Mouse (Mus musculus) lung, adult 18-20 months (tissue): ENCODE data around the gene Gm11562.
"Not testable (repeated sequence)": the region's sequence is repeated elsewhere in the genome, so short reads cannot be mapped to it uniquely, and the experiment has no call there.

Experiments
- DNase-seq, 2 experiments: peaks; one replicate each; pipeline ENCODE4 v3.0.0; 2022; ENCODE audit warnings: mixed read lengths in 2 of 2

The Gm11562 gene

DNA sequence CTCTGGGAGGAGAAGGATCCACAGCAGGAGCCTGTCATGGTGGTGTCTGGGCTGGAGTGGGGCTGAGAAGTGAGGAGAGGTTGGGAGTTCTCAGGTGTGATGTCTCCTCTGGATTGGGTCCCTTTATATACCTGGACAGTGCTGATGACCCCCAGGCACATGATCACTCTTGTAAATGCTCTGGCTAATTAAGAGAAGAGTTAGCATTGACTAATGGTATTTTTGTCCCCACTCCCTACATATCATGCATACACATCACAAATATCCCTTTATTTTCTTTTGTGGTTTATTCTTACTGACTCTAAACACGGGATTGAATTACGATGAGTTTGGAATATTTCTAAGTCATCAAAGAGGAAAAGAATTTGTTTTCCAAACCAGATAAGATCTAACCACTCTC lies at the start of gene Gm11562:
Gene Gm11562, minus strand, starts transcription at position 101 of the 400 bp plus-strand sequence.
- DNase-seq, result no peak

DNA sequence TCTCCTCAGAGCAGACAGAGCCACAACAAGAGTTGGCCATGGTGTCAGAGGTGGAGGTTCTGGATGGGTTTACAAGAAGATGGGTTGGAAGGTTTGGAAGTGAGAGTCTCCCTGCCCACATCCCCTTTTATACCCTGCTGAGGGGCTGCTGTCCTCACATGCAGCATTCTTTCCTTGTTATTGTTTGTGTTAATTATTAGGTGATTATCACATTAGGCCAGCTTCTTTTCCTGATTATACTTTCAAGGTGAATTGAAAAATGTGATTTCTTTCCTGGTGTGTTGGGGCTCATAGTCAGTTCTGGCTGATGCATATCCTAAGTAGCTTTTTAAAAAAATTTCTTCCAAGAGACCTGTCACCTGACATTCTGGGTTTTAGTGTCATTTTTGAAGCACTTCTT lies 45.6 kb upstream of the Gm11562 start, which contains the start of gene Krtap4-6:
Gene Krtap4-6, minus strand, starts transcription at position 101 of the 400 bp plus-strand sequence.
- no peak for DNase-seq

DNA sequence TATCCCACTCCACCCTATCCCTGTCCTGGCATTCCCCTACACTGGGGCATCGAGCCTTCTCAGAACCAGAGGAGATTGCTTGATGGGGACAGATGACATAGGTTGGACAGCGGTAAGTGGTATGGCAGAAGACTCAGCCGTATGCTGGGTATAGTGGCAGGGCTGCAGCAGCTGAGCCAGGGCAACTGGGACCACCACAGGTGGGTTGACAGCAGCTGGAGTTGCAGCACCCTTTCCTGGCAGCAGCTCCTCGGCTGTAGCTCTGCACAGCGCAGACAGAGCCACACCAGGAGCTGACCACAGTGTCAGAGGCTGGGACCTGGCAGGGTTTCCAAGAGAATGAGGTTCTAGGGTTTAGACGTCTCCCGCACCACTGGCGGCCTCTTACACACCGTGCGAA lies 42.6 kb upstream of the Gm11562 start:
- DNase-seq, result no peak

DNA sequence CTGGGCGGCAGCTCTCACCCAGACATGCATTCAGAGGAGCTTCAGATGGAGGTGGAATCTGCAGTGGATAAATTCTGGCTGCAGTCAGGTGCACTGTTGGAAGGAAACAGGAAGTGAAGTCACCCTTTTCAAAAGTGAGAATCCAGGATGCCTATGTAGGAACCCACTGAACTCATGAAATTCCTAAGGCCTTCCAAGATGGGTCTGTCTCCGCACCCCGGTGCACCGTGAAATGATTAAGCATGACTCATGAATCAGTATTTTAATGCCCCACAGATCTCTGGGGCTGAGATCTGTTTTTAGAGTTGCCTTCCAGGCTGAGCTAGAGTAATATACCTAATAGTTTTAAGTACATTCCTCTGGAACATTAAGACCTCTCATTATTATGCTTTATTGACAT lies 39.0 kb upstream of the Gm11562 start:
- no peak for DNase-seq

DNA sequence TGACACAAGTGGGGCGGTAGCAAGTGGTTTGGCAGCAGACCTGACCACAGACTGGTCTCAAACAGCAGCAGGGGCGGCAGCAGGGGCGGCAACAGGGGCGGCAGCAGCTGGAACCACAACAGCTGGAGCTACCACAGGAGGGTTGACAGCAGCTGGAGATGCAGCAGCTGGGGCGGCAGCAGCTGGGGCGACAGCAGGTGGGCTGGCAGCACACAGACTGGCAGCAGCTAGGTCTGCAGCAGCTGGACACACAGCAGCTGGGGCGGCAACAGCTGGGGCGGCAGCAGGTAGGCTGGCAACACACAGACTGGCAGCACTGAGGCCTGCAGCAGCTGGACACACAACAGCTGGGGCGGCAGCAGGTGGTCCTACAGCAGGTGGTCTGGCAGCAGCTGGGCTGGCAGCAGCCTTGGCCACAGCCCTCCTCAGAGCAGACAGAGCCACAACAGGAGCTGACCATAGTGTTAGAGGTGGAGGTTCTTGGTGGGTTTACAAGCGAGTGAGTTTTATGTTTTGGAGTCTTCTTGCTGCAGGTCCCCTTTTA lies 38.3 kb upstream of the Gm11562 start, which contains the start of gene Gm11563:
Gene Gm11563, minus strand, starts transcription at position 494 of the 544 bp plus-strand sequence.
- not testable (repeated sequence) for DNase-seq

DNA sequence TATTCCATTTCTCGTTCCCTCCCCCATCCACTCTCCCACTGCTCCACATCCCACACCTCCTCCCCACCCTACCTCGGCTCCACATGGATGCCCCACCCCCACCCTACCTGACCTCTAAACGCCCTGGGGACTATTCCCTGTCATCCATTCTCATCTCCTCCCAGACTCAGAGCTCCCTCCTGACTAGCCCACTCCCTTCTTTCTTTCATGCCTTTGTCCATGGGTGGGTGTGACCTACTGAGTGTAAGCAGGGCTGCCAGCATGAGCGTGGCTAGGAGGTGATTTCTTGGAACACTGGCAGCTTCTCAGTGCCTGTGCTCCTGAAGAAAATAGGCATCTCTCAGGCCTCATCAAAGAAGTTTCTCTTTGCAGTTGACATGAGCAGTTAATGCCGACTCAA lies 36.8 kb upstream of the Gm11562 start:
- DNase-seq, result no peak

DNA sequence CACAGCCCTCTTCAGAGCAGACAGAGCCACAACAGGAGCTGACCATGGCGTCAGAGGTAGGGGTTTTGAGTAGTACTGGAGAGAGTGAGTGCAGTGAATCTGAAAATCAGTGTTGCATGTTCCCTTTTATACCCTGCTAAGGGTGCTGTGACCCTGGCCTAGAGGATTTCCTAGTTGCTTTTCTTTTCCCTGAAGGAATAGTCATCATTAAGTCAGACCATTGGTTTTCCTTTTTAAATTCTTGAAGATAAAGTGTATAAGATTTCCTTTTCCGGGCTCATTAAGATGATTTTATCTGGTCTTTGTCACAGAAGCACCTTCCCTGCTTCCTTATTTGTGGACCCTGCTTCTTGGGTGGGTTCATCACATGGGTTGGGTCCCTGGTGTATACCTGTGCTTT lies 29.9 kb upstream of the Gm11562 start, which contains the start of gene Gm11555:
Gene Gm11555, minus strand, starts transcription at position 101 of the 400 bp plus-strand sequence.
- DNase-seq, result no peak

DNA sequence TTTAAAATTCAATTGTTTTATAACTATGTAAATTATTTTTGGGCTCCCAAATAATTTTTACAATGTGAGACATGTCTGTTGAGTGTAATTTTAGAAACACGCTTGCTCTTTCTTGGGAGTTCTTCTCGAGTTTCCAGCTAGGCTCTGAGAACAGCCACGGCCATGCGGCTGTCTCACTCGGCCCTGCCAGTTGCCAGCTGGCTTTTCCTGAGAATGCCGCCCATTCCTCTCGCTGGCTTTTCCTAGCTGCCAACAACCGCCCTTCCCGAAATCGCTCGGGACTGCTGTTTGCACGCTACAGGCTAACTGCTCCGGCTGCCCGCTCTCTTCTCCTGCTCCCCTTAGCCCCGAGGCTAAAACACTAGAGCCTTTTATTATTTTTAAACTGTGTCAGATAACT lies 26.2 kb upstream of the Gm11562 start:
- no peak for DNase-seq

DNA sequence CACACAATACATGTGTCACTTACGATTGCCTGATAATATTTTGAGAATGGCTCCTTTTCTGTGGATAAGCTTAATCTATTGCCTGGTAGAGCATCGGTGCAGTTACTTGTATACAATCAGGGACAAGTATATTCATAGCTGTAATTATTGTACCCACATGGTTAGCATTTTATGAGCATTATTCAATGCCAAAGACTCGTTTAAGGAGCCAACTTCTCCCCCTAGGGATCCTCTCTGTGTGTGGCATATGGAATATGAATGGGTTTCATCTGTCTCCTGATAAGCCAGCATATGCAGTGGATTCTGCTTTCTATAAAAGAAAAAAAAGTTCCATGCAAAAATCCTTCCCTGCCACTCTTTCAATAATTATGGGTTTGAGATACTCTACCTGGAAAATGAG lies 24.1 kb upstream of the Gm11562 start:
- no peak for DNase-seq

DNA sequence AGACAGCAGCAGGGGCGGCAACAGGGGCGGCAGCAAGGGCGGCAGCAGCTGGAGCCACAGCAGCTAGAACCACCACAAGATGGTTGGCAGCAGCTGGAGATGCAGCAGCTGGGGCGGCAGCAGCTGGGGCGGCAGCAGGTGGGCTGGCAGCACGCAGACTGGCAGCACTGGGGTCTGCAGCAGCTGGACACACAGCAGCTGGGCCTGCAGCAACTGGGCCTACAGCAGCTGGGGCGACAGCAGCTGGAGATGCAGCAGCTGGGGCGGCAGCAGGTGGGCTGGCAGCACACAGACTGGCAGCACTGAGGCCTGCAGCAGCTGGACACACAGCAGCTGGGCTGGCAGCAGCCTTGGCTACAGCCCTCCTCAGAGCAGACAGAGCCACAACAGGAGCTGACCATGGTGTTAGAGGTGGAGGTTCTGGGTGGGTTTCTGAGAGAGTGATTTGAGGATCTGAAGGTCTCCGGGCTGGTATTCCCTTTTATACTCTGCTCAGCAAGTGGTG lies 23.5 kb upstream of the Gm11562 start, which contains the start of gene Krtap4-7:
Gene Krtap4-7, minus strand, starts transcription at position 455 of the 505 bp plus-strand sequence.
- not testable (repeated sequence) for DNase-seq

DNA sequence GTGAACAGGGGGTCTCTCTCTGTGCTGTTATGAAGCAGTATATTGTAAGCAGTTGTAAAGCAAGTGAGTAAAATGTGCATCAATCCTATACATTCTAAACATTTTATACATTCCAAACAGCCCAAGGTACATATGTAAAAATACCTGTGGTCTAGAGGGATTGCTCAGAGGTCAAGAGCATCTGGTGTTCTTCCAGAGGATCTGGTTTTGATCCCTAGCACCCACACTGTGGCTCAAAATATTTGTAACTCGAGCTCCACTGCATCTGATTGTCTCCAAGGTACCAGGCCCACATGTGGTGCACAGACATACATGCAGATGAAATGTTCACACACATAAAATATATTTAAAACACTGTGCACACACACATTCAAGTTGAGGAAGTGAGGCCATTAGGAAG lies 20.7 kb upstream of the Gm11562 start:
- DNase-seq, result no peak

DNA sequence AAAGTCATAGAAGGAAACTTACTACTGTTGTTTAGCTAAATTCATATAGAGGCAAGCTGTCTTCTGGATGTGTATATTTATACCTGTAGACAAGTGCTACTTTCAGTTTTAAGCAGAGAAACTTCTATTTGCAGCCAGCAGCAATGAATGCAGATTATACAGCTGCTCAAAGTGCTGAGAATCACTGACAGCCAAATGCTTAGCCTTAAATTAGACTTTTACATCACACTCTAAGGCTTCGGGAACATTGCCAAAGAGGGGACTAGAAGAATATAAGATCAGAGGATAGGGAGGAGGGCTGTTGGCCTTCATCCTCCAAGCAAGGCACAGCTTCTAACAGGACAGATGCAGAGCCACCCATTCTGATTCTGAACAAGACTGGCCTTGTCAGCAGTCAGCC lies 16.9 kb upstream of the Gm11562 start:
- DNase-seq, result no peak

DNA sequence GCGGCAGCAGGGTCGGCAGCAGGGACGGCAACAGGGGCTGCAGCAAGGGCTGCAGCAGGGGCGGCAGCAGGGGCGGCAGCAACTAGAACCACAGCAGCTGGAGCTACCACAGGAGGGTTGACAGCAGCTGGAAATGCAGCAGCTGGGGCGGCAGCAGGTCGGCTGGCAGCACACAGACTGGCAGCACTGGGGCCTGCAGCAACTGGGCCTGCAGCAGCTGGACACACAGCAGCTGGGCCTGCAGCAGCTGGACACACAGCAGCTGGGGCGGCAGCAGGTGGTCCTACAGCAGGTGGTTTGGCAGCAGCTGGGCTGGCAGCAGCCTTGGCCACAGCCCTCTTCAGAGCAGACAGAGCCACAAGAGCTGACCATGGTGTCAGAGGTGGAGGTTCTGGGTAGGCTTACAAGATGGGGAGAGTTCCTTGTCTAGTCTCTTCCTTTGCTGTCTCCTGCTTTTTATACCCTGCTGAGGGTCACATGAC lies 14.5 kb upstream of the Gm11562 start, which contains the start of gene Krtap4-2:
Gene Krtap4-2, minus strand, starts transcription at position 432 of the 482 bp plus-strand sequence.
- DNase-seq, result no peak

DNA sequence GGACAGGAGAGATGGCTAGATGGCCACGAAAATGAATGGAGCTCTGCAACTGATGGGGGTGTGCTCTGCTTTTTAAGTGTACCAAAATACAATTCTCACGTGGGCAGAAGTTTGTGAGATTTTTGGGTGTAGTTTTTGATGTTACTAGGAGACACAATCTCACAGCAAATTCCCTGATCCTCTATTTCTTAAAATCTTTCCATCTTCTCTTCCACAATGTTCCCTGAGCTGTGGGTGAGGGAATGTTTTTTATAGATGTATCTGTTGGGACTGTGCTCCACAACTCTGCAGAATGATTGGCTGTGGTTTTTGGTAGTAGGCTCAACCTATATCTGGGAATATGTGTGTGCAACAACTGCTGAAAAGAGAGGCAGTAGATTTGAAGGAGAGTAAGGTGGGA lies 13.1 kb upstream of the Gm11562 start:
- no peak for DNase-seq

DNA sequence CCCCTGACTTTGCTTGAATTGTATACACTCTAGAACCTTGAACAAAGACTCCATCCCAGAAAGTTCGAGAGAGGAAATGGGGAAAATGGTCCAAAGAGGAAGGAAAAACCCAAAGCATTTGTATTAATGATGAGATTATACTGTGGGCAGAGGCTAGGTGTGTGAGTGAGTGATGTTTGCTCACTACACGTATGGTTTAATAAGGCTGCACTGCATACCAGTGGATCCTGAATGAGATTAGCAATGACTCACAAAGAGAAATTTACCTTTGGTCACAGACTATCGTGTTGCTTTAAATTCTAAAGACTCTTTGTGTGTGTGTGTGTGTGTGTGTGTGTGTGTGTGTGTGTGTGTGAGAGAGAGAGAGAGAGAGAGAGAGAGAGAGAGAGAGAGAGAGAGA lies 10.7 kb upstream of the Gm11562 start:
- DNase-seq, result no peak

DNA sequence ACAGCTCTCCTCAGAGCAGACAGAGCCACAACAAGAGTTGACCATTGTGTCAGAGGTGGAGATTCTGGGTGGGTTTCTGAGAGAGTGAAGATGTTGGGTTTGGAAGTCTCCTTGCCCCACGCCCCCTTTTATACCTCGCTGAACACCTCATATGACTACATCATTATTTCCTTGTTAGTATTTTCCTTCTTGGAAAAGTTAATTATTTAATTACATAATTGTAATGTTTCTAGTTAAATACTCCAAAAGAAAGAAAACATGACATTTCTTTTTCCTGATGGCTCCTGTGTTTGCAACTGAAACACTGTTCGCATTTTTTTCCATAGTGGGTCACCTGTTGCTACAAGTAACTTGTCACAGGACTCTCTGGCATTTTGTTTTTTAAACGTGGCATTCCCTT lies 7.9 kb upstream of the Gm11562 start, which contains the start of gene Krtap4-1:
Gene Krtap4-1, minus strand, starts transcription at position 101 of the 400 bp plus-strand sequence.
- DNase-seq, result no peak

DNA sequence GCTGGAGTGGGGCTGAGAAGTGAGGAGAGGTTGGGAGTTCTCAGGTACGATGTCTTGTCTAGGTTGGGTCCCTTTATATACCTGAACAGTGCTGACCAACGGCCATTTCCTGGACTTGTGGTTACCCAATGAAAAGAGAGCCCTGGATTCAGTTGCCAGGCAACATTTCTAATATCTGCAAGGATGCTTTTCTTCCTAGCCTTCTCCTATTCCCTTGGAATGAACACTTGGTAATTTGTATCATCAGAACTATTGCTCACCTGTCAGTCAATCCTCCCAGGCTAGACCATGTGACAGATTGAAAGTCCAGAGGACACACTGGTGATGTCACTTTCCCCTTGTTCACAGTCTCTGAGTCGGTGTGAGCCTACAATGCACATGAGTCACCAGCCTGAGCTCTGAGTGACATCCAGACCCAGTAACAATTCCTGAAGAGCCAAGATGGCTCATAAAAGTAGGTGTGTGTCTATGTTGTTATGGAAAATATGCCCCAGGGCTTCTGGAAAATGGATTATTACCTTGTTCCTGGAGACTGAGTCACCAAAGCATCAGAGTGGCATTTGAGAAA lies 5.4 kb downstream of the Gm11562 start, which contains the start of gene Krtap2-4:
Gene Krtap2-4, minus strand, starts transcription at position 51 of the 568 bp plus-strand sequence.
- no peak for DNase-seq

DNA sequence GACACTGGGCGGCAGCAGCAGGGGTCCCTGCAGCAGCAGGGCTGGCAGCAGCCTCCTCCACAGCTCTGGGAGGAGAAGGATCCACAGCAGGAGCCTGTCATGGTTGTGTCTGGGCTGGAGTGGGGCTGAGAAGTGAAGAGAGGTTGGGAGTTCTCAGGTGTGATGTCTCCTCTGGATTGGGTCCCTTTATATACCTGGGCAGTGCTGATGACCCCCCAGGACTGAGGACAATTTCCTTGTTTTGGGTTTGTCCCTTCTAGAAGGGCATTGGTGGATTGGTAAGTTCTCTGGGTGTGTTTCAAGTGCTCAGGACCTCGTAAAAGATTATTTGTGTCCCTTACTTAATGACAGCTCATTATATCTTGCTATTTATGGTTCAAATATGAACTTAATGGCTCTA lies 10.1 kb downstream of the Gm11562 start, which contains the start of gene Gm11937:
Gene Gm11937, minus strand, starts transcription at position 101 of the 400 bp plus-strand sequence.
- not testable (repeated sequence) for DNase-seq

DNA sequence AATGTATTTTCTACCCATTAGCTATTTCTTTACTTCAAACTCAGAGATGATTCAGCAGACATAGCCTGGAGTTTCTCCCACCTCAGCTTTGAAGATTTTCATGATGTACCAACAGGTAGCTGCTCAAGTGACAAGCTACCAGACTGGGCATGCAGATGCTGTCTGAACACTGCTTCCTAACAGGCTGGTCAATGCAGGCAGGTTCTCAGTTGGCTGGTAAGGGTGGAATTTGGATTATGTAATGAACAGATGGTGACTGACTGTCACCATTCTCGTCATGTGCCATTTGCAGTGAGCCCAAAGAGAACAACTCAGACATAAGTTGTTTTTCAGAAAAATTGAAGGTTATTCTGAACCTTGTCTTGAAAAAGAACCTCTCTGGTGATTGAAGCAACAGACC lies 11.1 kb downstream of the Gm11562 start:
- no peak for DNase-seq

DNA sequence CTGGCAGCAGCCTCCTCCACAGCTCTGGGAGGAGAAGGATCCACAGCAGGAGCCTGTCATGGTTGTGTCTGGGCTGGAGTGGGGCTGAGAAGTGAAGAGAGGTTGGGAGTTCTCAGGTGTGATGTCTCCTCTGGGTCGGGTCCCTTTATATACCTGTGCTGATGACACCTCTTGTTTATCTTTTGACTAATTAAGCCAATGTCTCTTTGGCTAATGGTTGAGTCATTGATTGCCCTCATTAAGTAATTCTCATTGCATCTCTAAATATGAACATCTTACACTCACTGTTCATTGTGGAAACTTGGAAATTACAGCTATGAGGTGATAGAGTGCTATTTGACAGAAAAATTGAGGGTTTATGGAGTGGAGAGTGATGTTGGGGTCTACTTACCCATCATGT lies 17.0 kb downstream of the Gm11562 start, which contains the start of gene Gm11938:
Gene Gm11938, minus strand, starts transcription at position 101 of the 400 bp plus-strand sequence.
- DNase-seq, result not testable (repeated sequence)

DNA sequence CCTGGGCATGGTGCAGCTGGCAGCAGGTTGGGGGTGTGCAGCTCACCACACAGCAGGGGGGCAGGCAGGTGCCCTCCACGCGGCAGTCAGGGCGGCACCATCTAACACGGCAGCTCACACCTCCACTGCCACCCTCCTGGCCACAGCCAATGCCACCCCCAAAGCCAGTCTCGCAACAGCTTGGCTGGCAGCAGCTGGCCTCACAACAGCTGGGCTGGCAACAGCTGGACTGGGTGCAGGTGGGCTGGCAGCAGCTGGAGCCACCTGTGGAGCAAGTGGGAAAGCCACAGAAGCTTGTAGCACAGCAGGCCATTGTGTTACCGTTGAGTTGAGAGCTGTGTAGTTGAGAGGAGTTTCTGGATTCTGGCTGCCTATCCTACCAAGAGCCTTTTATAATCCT lies 22.5 kb downstream of the Gm11562 start, which contains the start of gene Krtap9-3:
Gene Krtap9-3, minus strand, starts transcription at position 364 of the 400 bp plus-strand sequence.
- not testable (repeated sequence) for DNase-seq

DNA sequence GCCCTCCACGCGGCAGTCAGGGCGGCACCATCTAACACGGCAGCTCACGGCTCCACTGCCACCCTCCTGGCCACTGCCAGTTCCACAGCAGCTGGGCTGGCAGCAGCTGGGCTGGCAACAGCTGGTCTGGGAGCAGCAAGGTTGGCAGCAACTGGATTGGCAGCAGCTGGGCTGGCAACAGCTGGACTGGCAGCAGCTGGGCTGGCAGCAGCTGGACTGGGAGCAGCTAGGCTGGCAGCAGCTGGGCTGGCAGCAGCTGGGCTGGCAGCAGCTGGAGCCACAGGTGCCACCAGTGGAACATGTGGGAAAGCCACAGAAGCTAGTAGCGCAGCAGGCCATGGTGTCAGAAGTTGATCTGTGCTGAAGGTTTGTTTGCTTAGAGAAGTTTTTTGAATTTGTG lies 29.3 kb downstream of the Gm11562 start, which contains the start of gene Krtap1-3:
Gene Krtap1-3, minus strand, starts transcription at position 359 of the 400 bp plus-strand sequence.
- DNase-seq, result no peak

DNA sequence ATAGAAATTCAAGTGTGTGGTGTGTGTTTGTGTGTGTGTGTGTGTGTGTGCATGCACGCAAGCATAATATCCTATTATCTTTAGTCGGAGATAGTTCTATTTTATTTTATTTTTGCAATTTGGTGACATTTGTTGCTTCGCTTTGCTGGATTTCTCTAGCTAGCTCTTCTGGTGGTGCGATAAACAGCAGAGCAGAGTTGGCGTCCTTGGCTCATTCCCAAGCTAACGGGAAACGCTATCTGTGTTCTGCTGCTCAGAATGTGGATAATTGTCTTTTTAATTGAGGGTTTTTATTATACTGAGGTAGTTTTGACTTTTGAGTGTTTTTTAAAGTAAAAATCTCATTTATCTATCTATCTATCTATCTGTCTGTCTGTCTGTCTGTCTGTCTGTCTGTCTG lies 35.1 kb downstream of the Gm11562 start:
- no peak for DNase-seq
